Mouse (Mus musculus) embryo, embryonic 11 days (tissue): ENCODE data around the gene Gm20747.
"Not testable (repeated sequence)": the region's sequence is repeated elsewhere in the genome, so short reads cannot be mapped to it uniquely, and the experiment has no call there.

Experiments
- DNase-seq: peaks from one replicate; pipeline ENCODE4 v3.0.0-alpha.2; 2015

The Gm20747 gene

GRCm38 (mm10) chrY:53418191-53418590, at the start of gene Gm20747:
TSS of gene Gm20747 (minus strand) at chrY:53418291.
- DNase-seq: not testable (repeated sequence)
